Mouse (Mus musculus): ENCODE results near the gene Dph2.

DNA sequence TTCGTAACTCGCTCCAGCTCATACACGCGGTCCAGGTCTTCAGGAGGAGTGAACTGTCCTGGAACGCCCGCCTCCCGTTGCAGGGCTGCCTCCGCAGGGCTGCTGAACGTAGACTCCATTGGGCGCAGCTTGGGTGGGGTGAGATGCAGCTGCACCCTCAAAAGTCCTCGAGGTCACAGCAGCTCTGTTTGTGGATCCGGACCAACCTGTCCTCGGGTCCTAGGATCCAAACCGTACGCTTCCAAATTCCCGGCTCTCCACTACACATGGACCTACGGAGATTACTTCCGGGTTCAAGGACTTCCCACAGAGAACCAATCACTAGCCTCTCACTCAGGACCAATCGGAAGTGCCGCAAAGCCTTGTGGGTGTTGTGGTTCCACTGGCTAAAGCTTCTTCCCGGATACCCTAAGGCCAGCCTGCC, at the start of gene Dph2:
- TF ChIP-seq EP300 (optimal IDR thresholded peaks at IDR 0.05) (no peak), CTCF (IDR thresholded peaks at IDR 0.05; ENCODE audit: low read depth) (no peak)

All from stomach, postnatal 0 days (tissue).